Mouse (Mus musculus) heart, postnatal 0 days (tissue): ENCODE data around the gene Cfap70.

Source experiments
- CTCF ChIP-seq: IDR thresholded peaks from 2 replicates; pipeline ENCODE4 v1.5.1; 2016; ENCODE audit warnings: antibody characterized with exemption, control low read depth, low read depth
- EP300 ChIP-seq: IDR thresholded peaks from 2 replicates; pipeline ENCODE4 v1.6.1; 2016; ENCODE audit warnings: antibody characterized with exemption, low read depth

DNA sequence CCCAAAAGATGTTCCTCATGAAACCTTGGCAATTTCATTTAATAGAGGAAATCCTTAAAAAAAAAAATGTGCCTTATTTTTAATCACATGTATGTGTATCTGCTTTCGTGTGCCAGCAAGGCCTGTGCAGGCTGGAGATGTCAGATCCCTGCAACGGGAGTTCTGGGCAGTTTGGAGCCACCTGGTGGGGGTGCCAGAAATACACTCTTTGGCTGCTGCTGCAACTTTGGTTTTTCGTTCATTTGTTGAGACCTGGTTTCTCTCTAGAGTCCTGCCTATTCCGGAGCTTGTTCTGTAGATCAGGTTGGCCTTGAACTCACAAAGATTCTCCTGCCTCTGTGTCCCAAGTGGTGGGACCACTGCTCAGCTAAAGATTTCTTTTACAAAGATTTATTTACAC lies 53.2 kb downstream of the Cfap70 start:
- peak; percentile 40 for TF ChIP-seq CTCF
- no peak for TF ChIP-seq EP300
